Mouse (Mus musculus) embryo, embryonic 10.5 days (tissue): Measurements from ENCODE around the gene Izumo1r.
"Not testable (repeated sequence)": the region's sequence is repeated elsewhere in the genome, so short reads cannot be mapped to it uniquely, and the experiment has no call there.

Source experiments
- DNase-seq: peaks from one replicate; pipeline ENCODE4 v3.0.0-alpha.2; 2015; ENCODE audit warnings: low spot score

The Izumo1r gene

GRCm38 (mm10) chr9:14904741-14905475 lies 1.2 kb upstream of the Izumo1r start:
- no peak for DNase-seq

GRCm38 (mm10) chr9:14903006-14903405 lies 743 bp downstream of the Izumo1r start:
- no peak for DNase-seq

GRCm38 (mm10) chr9:14902416-14902815 lies 1.3 kb downstream of the Izumo1r start:
- no peak for DNase-seq

- no peak for DNase-seq
These were observed 2.0 kb downstream of the Izumo1r start for GRCm38 (mm10) chr9:14901757-14902156.

GRCm38 (mm10) chr9:14897102-14897501 lies 6.6 kb downstream of the Izumo1r start:
- DNase-seq: no peak

- DNase-seq: no peak
These were observed 8.4 kb downstream of the Izumo1r start for GRCm38 (mm10) chr9:14895237-14895835.

GRCm38 (mm10) chr9:14894628-14895027 lies 9.1 kb downstream of the Izumo1r start:
- no peak for DNase-seq

- no peak for DNase-seq
These were observed 10.4 kb downstream of the Izumo1r start for GRCm38 (mm10) chr9:14893388-14893787.

- no peak for DNase-seq
These were observed 11.9 kb downstream of the Izumo1r start for GRCm38 (mm10) chr9:14891891-14892290.

GRCm38 (mm10) chr9:14890699-14891098 lies 13.1 kb downstream of the Izumo1r start:
- no peak for DNase-seq

GRCm38 (mm10) chr9:14888671-14889070 lies 15.1 kb downstream of the Izumo1r start:
- no peak for DNase-seq

GRCm38 (mm10) chr9:14887787-14888382 lies 15.9 kb downstream of the Izumo1r start:
- no peak for DNase-seq

GRCm38 (mm10) chr9:14885954-14886353 lies 17.8 kb downstream of the Izumo1r start:
- no peak for DNase-seq

GRCm38 (mm10) chr9:14885151-14885550 lies 18.6 kb downstream of the Izumo1r start:
- DNase-seq: no peak

GRCm38 (mm10) chr9:14884641-14885040 lies 19.1 kb downstream of the Izumo1r start:
- DNase-seq: no peak

- DNase-seq: not testable (repeated sequence)
These were observed 27.2 kb downstream of the Izumo1r start for GRCm38 (mm10) chr9:14876566-14876965.

GRCm38 (mm10) chr9:14875743-14876507 lies 27.8 kb downstream of the Izumo1r start:
- DNase-seq: no peak

- peak; percentile 54 for DNase-seq
These were observed 31.4 kb downstream of the Izumo1r start for GRCm38 (mm10) chr9:14872181-14872930.

- DNase-seq: no peak
These were observed 32.2 kb downstream of the Izumo1r start for GRCm38 (mm10) chr9:14871536-14871935.

- no peak for DNase-seq
These were observed 32.9 kb downstream of the Izumo1r start for GRCm38 (mm10) chr9:14870802-14871201.

- no peak for DNase-seq
These were observed 33.4 kb downstream of the Izumo1r start for GRCm38 (mm10) chr9:14870377-14870776.

GRCm38 (mm10) chr9:14868326-14868725 lies 35.4 kb downstream of the Izumo1r start:
- no peak for DNase-seq
